Mouse (Mus musculus) gastrocnemius, adult 8-10 months (tissue): ENCODE data around the gene Vps4b. TPM values are rescaled to one million over a fixed set of nuclear protein-coding genes. Genes with fewer than 3 reads are reported as not detected.

ENCODE experiments used
- DNase-seq, 2 experiments: peaks; one replicate each; pipeline ENCODE4 v3.0.0; 2022; ENCODE audit warnings: low spot score in 2 of 2
- total RNA-seq, 4 experiments: library from RNA; stranded (reverse); gene quantifications; 2 replicates each; pipeline ENCODE4 v1.2.4; 2022

The Vps4b gene
- total RNA-seq: 10 to 100 TPM; 14.3 to 22.0 (median 17.3) TPM

GRCm38 (mm10) chr1:106796542-106796924 lies at the start of gene Vps4b:
Gene Vps4b, minus strand, starts transcription at chr1:106796728.
- peak; percentile 79 to 82 for DNase-seq

GRCm38 (mm10) chr1:106828784-106829183 lies 32.3 kb upstream of the Vps4b start:
- DNase-seq: no peak

GRCm38 (mm10) chr1:106822297-106822696 lies 25.8 kb upstream of the Vps4b start:
- no peak for DNase-seq

- no peak for DNase-seq
Observed at GRCm38 (mm10) chr1:106818323-106818722, 21.8 kb upstream of the Vps4b start.

GRCm38 (mm10) chr1:106816766-106817165 lies 20.2 kb upstream of the Vps4b start:
- DNase-seq: no peak

- DNase-seq: no peak
Observed at GRCm38 (mm10) chr1:106815265-106815664, 18.7 kb upstream of the Vps4b start.

- DNase-seq: no peak
Observed at GRCm38 (mm10) chr1:106814864-106815263, 18.3 kb upstream of the Vps4b start.

- DNase-seq: no peak
Observed at GRCm38 (mm10) chr1:106799931-106800330, 3.4 kb upstream of the Vps4b start.

- no peak for DNase-seq
Observed at GRCm38 (mm10) chr1:106799406-106799805, 2.9 kb upstream of the Vps4b start.

- no peak for DNase-seq
Observed at GRCm38 (mm10) chr1:106796987-106797779, 655 bp upstream of the Vps4b start.

- peak in 1 of 2 experiments; percentile 22 for DNase-seq
Observed at GRCm38 (mm10) chr1:106795634-106796541, 640 bp downstream of the Vps4b start.

GRCm38 (mm10) chr1:106774896-106775295 lies 21.6 kb downstream of the Vps4b start:
- DNase-seq: no peak

- no peak for DNase-seq
Observed at GRCm38 (mm10) chr1:106774092-106774491, 22.4 kb downstream of the Vps4b start.

GRCm38 (mm10) chr1:106768773-106769172 lies 27.8 kb downstream of the Vps4b start:
- no peak for DNase-seq

- no peak for DNase-seq
Observed at GRCm38 (mm10) chr1:106765771-106766170, 30.8 kb downstream of the Vps4b start.

- no peak for DNase-seq
Observed at GRCm38 (mm10) chr1:106764846-106765245, 31.7 kb downstream of the Vps4b start.

GRCm38 (mm10) chr1:106764281-106764680 lies 32.2 kb downstream of the Vps4b start:
- DNase-seq: no peak

GRCm38 (mm10) chr1:106760750-106761149 lies 35.8 kb downstream of the Vps4b start:
- DNase-seq: no peak

GRCm38 (mm10) chr1:106759572-106760435 lies 36.7 kb downstream of the Vps4b start, which contains the start of gene Kdsr:
Gene Kdsr, minus strand, starts transcription at chr1:106759727.
- peak; percentile 94 to 97 for DNase-seq

GRCm38 (mm10) chr1:106758734-106759571 lies 37.6 kb downstream of the Vps4b start:
- DNase-seq: peak; percentile 8 to 16
